Mouse (Mus musculus) lung, postnatal 36 days (tissue): ENCODE data around the gene Antxr1.
A peak's percentile ranks its signal among the peaks of the same experiment; 100 is the strongest.

Source experiments
- DNase-seq: peaks from one replicate; pipeline ENCODE4 v3.0.0; 2022; ENCODE audit warnings: mixed read lengths

Gene Antxr1

GRCm38 (mm10) chr6:87183159-87183558 lies 152.5 kb downstream of the Antxr1 start:
- peak; percentile 63 for DNase-seq

DNA sequence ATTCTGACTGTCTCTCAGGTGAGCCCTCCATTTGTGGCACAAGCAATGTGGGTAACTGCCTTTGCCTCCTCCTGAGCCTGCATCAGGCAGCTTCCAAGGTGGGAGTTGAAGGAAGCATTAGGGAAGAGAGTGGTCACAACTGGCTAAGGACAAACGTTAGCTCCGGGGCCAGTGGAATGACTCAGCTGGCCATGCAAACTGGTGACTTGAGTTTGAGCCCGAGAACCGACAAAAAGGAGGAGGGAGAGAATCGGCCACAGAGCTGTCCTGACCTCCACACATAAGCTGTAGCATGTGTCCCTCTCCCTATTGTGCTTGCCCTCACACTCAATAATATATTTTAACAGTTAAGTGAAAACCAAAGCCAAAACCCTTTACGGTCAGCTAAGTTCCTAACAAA lies 152.9 kb downstream of the Antxr1 start:
- no peak for DNase-seq

GRCm38 (mm10) chr6:87171461-87171860 lies 164.2 kb downstream of the Antxr1 start:
- DNase-seq = no peak

- DNase-seq = peak; percentile 57
These were observed 164.7 kb downstream of the Antxr1 start for GRCm38 (mm10) chr6:87170875-87171274.

DNA sequence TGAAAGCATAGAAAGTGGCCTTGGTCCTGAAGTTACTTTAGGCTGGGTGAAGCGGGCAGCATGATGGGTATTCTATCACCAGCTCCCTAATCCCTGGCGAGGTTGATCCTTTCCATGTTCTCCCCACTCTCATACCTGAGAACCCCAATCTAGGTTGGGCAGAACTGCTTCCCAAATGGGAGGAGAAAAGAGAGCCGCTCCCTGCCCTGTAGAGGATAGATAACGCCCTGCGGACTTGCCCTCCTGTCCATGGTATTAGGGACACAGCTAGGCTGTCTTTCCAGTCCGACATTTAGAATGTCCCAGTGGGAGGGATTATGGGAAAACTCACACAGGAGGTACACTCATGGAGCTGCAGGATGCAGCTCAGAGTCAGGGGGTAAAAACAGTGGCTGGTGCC lies 165.3 kb downstream of the Antxr1 start:
- DNase-seq = no peak

- no peak for DNase-seq
These were observed 167.6 kb downstream of the Antxr1 start for GRCm38 (mm10) chr6:87168021-87168420.

- peak; percentile 32 for DNase-seq
These were observed 168.8 kb downstream of the Antxr1 start for GRCm38 (mm10) chr6:87166673-87167305.

DNA sequence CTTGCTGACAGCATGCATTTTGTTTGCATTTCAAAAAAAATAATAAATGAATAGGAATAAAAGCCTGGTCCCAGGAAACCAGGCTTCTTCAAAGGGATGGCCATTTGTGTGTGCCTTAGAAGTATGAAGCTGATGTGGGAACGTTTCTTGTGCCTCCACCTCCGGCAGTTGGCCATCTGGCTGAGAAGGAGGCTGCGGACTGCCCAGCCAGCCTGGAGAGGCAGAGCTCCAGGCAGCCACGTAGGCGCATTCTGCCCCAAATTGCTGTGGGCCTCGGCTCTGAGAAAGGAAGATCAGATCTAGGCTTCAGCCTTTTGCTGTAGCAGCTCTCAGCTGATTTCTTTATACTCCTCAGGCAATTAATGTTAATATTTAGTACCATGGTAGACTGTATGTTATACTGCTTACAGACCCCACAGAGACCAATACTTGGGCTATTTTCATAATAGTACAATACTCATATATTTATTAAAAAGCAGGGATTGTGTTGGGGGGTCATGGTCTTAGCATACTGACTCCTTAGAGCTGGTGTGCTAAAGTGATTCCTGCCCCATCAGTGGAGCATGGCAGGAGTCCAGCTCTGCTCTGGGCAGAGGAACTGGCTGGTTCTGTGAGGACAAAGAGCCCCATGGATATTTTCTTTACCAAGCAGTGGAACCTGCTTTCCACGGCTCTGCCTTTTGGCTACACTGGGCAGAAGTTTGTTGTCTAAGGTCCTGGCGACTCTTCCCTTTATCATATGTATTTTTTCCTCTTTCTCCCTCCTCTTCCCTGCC lies 169.9 kb downstream of the Antxr1 start:
- no peak for DNase-seq

DNA sequence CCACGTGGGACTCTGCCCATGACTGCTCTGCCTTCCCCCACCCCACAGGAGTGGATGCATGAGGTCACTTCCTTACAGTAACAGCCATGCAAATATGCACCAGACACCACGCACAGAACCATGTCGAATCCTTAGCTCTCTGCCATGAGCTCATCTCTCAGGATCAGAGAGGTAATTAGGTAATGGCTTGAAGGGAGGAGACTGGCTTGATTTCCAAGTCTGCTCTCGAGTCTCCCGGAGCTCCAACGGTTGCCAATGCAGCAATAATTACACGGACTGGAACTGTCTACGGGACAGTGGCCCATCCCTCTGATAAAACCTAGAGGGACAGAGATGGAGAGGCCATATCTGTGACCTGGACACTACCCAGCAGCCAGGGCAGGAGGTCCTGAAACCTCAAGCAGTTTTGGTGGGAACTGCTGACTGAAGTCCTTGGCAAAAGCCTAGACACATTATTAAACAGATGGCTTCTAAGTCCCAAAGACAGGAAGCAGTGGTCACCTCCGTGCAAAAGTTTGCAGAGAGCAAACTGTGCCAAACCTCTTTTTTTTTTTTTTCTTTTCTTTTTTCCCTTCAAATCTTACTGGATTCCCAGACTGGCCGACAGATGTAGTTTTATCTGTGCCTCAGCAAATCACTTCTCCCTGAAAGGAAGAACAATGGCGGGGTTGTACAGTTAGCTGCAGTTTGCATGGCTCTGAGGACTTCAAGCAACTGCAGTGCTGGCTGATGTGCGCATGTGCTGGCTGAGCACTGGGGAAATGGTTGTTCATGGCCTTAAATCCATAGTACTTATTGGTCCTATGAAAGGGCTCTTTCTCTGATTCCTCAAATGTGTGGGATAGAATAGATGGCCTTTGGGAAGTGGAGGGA lies 174.0 kb downstream of the Antxr1 start:
- DNase-seq = no peak

GRCm38 (mm10) chr6:87160196-87160595 lies 175.4 kb downstream of the Antxr1 start:
- DNase-seq = no peak

DNA sequence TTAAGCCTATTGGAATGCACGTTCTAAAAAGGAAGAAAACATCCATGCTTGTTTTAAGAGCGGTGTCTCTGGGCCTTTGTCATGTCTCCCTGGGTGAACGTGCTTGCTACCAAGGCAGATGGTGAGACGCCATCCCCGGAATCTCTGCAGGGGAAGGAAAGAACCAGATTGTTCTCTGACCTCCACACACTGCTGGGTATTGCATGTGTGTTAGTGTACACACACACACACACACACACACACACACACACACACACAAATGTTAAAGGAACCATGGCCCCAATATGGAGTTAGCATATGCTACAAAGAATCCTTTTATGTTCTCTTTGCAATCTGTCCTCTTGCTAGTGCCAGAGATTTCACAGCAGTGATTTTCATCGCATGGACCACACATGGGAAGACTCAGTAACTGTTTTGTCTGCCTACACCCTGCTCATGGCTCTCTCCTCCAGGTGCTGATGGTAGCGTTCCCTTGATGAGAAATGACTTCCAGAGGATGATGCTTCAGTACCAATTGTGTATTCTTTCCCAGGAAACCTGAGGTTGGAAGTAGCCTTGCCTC lies 177.5 kb downstream of the Antxr1 start:
- DNase-seq = no peak

DNA sequence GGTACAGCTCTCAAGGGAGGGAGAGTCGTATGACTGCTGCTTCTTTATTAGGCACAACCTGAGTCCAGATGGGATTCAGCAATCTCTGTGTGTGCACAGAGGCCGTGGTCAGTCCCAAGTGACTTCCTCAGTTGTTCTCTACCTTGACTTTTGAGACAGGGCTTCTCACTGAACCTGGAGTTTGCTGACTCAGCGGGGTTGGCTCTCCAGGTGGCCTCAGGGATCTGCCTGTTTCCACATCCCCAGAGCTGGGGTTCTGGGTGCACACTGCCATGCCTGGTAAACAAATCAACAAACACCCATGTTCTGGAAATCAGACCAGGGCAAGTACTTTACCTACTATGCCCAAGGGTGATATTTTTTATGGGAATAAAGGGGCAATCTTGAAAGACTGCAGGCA lies 181.8 kb downstream of the Antxr1 start:
- no peak for DNase-seq

DNA sequence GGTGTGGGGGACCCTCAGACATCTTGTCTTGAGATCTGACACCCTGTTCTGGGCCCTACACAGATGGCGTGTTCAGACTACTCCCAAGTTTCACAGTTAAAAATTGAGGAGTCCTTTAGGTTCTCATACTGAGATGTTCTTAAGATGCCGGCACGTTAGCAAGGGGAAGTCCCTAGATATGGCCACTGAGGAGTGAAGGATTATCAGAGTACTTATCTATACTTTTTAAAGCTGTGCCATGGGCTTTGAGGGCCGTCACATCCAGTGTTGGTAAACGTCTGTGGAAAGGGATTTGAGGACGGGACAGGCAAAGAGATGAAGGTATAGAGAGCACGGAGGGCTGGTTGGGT lies 182.4 kb downstream of the Antxr1 start:
- DNase-seq = no peak

- DNase-seq = peak; percentile 73
These were observed 183.0 kb downstream of the Antxr1 start for GRCm38 (mm10) chr6:87152461-87153230.

- no peak for DNase-seq
These were observed 184.2 kb downstream of the Antxr1 start for GRCm38 (mm10) chr6:87151427-87151826.

DNA sequence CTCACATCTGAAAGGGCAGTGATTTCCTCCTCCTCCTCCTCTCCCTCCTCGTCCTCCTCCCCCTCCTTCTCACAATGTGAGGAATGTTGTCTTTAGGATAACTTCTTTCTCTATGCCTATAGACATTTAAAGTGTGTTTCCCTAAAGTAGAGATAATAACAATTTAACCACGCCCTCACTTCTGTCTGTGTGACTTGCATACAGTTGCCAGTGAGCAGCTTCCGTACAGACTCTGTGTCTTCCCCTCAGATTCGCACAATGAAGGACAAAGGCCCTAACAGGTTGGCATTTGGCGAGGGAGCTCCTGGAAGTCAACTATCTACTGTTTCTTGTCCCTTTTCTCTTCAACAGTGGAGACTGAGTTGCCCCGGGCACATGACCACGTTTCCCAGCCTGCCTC lies 185.2 kb downstream of the Antxr1 start:
- no peak for DNase-seq

- no peak for DNase-seq
These were observed 187.7 kb downstream of the Antxr1 start for GRCm38 (mm10) chr6:87147921-87148320.

GRCm38 (mm10) chr6:87143594-87143993 lies 192.0 kb downstream of the Antxr1 start:
- peak; percentile 44 for DNase-seq

DNA sequence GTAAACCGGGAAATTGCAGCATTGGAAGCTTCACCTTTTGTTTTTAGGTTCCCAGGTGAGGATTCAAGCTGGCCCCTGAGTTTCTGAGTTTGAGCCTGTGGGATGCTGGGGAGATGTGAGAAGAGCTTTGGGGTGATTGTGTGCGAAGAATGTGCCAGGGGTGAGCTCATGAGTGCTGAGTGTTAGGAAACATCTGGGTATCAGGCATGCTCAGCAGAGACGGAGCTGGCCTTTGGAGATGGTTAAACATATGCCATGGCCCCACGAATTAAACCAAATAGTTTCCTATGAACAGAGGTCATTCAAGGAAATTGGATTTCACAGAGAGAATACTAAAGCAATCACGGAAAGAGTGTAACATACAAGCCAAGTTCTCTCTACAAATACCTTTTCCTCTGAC lies 193.4 kb downstream of the Antxr1 start:
- peak; percentile 52 for DNase-seq

DNA sequence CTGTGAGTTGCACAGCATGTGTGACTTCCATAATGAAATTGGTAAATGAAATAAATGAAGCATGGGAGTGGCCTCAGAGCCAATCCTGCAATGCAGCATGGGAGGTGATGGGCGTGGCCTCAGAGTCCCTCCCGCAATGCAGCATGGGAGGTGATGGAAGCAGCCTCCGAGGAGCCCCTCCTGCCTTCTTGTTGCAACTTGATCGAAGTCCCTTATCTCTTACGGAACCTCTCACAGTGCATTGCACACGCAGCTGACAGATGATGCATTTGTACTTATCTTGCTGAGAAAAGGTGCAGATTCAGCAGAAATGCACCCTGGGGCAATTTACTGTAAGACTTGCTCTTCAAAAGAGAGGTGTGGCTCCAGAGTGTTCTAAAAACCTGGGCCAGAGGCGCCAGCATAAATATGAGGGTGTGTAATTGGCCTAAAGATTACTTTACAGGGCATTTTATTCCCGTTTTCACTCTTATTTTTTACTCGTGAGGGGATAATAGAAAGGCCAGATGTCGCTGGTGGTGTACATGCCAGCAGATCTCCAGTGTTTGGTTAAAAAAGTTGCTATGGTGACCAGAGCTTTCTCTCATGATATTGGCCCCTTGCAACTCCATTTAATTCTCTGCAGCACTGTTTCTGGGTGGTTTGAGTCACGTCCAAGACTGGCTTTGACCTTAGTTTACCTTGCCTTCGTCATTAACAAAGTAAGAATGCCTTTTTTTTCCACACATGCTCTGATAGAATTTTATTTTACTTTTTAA lies 195.6 kb downstream of the Antxr1 start:
- peak; percentile 26 for DNase-seq

- no peak for DNase-seq
These were observed 197.1 kb downstream of the Antxr1 start for GRCm38 (mm10) chr6:87138479-87138878.
